Mouse (Mus musculus) MEL (cell line): ENCODE results near the gene Cadps. TPM values are rescaled to one million over a fixed set of nuclear protein-coding genes. Genes with fewer than 3 reads are reported as not detected.

Experiments used
- DNase-seq: peaks from one replicate; pipeline ENCODE4 v3.0.0; 2011; ENCODE audit warnings: low read depth, low spot score
- H3K27ac ChIP-seq: 2 replicates; pipeline ENCODE4 v1.5.1; 2012; ENCODE audit warnings: low read depth, mild to moderate bottlenecking, control low read depth, low read length, moderate library complexity; ENCODE audit not compliant: control insufficient read depth
- H3K27me3 ChIP-seq, 2 experiments: fragments of 150-350 bp in 1 of 2; sonication (generic) in 1 of 2; 2 replicates each; pipeline ENCODE4 v1.6.1; 2012; ENCODE audit warnings: low read length in 2 of 2, mild to moderate bottlenecking in 2 of 2, improper control_type of control experiment in 1 of 2, moderate library complexity in 1 of 2; ENCODE audit not compliant: insufficient read depth in 2 of 2, control insufficient read depth in 1 of 2
- H3K36me3 ChIP-seq, 2 experiments: 2 replicates each; pipeline ENCODE4 v1.6.1; 2012 to 2014; ENCODE audit warnings: low read length in 2 of 2, improper control_type of control experiment in 1 of 2, inconsistent platforms in 1 of 2, mild to moderate bottlenecking in 1 of 2; ENCODE audit not compliant: insufficient read depth in 2 of 2, control insufficient read depth in 1 of 2
- H3K4me1 ChIP-seq, 2 experiments: fragments of 150-350 bp in 1 of 2; sonication (generic) in 1 of 2; 2 replicates each; pipeline ENCODE4 v1.6.1; 2012; ENCODE audit warnings: low read length in 2 of 2, improper control_type of control experiment in 1 of 2, mild to moderate bottlenecking in 1 of 2; ENCODE audit not compliant: insufficient read depth in 2 of 2, control insufficient read depth in 1 of 2
- H3K4me3 ChIP-seq, 2 experiments: fragments of 150-350 bp in 1 of 2; sonication (generic) in 1 of 2; 2 replicates each; pipeline ENCODE4 v1.5.1; 2012; ENCODE audit warnings: low read depth in 2 of 2, low read length in 2 of 2, mild to moderate bottlenecking in 2 of 2, moderate library complexity in 2 of 2, control low read depth in 1 of 2, improper control_type of control experiment in 1 of 2; ENCODE audit not compliant: control insufficient read depth in 1 of 2, insufficient read depth in 1 of 2
- H3K79me2 ChIP-seq: 2 replicates; pipeline ENCODE4 v1.6.1; 2012; ENCODE audit warnings: mild to moderate bottlenecking, low read length, moderate library complexity; ENCODE audit not compliant: control insufficient read depth, poor library complexity, insufficient read depth
- H3K9ac ChIP-seq: 2 replicates; pipeline ENCODE4 v1.6.1; 2012; ENCODE audit warnings: low read depth, mild to moderate bottlenecking, control low read depth, low read length, moderate library complexity; ENCODE audit not compliant: control insufficient read depth, poor library complexity, severe bottlenecking
- H3K9me3 ChIP-seq: fragments of 150-350 bp; sonication (generic); replicated peaks from 2 replicates; pipeline ENCODE4 v1.6.1; 2012; ENCODE audit warnings: mild to moderate bottlenecking, low read length, improper control_type of control experiment, moderate library complexity; ENCODE audit not compliant: insufficient read depth
- BHLHE40 ChIP-seq: IDR thresholded peaks from 2 replicates; pipeline ENCODE4 v1.6.1; 2012; ENCODE audit warnings: low read depth, mild to moderate bottlenecking, inconsistent platforms, low read length, improper control_type of control experiment, borderline replicate concordance
- CTCF ChIP-seq, 3 experiments: IDR thresholded peaks in 2 of 3; conservative IDR thresholded peaks in 1 of 3; 2 replicates each; pipeline ENCODE4 v1.5.1; 2011 to 2012; ENCODE audit warnings: low read length in 3 of 3, low read depth in 2 of 3, mild to moderate bottlenecking in 2 of 3, improper control_type of control experiment in 1 of 3, inconsistent platforms in 1 of 3, mixed read lengths in 1 of 3, moderate library complexity in 1 of 3; ENCODE audit not compliant: control insufficient read depth in 1 of 3, insufficient read depth in 1 of 3, poor library complexity in 1 of 3, severe bottlenecking in 1 of 3
- EP300 ChIP-seq, 2 experiments: IDR thresholded peaks; 2 replicates each; pipeline ENCODE4 v1.6.1; 2011; ENCODE audit warnings: improper control_type of control experiment in 2 of 2, low read length in 2 of 2, low read depth in 1 of 2, mild to moderate bottlenecking in 1 of 2
- ETS1 ChIP-seq: IDR thresholded peaks from 2 replicates; pipeline ENCODE4 v1.6.1; 2012; ENCODE audit warnings: low read depth, mild to moderate bottlenecking, inconsistent platforms, low read length, improper control_type of control experiment, moderate library complexity
- GABPA ChIP-seq: IDR thresholded peaks from 2 replicates; pipeline ENCODE4 v1.6.1; 2012; ENCODE audit warnings: low read depth, mild to moderate bottlenecking, inconsistent platforms, low read length, improper control_type of control experiment, moderate library complexity
- GATA1 ChIP-seq: IDR thresholded peaks from 2 replicates; pipeline ENCODE4 v1.6.1; 2011; ENCODE audit warnings: low read depth, low read length, improper control_type of control experiment
- HCFC1 ChIP-seq: IDR thresholded peaks from 2 replicates; pipeline ENCODE4 v1.6.1; 2012; ENCODE audit warnings: low read depth, mild to moderate bottlenecking, inconsistent platforms, low read length, improper control_type of control experiment, moderate library complexity
- JUND ChIP-seq: IDR thresholded peaks from 2 replicates; pipeline ENCODE4 v1.6.1; 2011; ENCODE audit warnings: low read depth, mild to moderate bottlenecking, improper control_type of control experiment, low read length
- KAT2A ChIP-seq: conservative IDR thresholded peaks from 2 replicates; pipeline ENCODE4 v1.6.1; 2012; ENCODE audit warnings: low read depth, low read length, improper control_type of control experiment, inconsistent platforms
- MAFK ChIP-seq: IDR thresholded peaks from 2 replicates; pipeline ENCODE4 v1.6.1; 2011; ENCODE audit warnings: low read depth, mild to moderate bottlenecking, low read length, improper control_type of control experiment, borderline replicate concordance
- MAX ChIP-seq: IDR thresholded peaks from 2 replicates; pipeline ENCODE4 v1.6.1; 2011; ENCODE audit warnings: low read length, improper control_type of control experiment
- MYB ChIP-seq: IDR thresholded peaks from 2 replicates; pipeline ENCODE4 v1.6.1; 2011; ENCODE audit warnings: mild to moderate bottlenecking, low read depth, low read length, improper control_type of control experiment
- MYC ChIP-seq: IDR thresholded peaks from 2 replicates; pipeline ENCODE4 v1.6.1; 2011; ENCODE audit warnings: low read depth, mild to moderate bottlenecking, low read length, improper control_type of control experiment, moderate library complexity
- NELFE ChIP-seq: IDR thresholded peaks from 2 replicates; pipeline ENCODE4 v1.6.1; 2011; ENCODE audit warnings: low read depth, low read length, improper control_type of control experiment
- NRF1 ChIP-seq: IDR thresholded peaks from 2 replicates; pipeline ENCODE4 v1.6.1; 2014; ENCODE audit warnings: low read depth, mild to moderate bottlenecking, inconsistent platforms, low read length, improper control_type of control experiment, moderate library complexity; ENCODE audit not compliant: poor library complexity, insufficient read depth, severe bottlenecking
- POLR2AphosphoS2 ChIP-seq: IDR thresholded peaks from 2 replicates; pipeline ENCODE4 v1.6.1; 2011; ENCODE audit warnings: low read length, improper control_type of control experiment
- TAL1 ChIP-seq: IDR thresholded peaks from 2 replicates; pipeline ENCODE4 v1.6.1; 2012; ENCODE audit warnings: mild to moderate bottlenecking, inconsistent platforms, low read length, moderate library complexity, mixed read lengths
- TCF12 ChIP-seq: IDR thresholded peaks from 2 replicates; pipeline ENCODE4 v1.6.1; 2014; ENCODE audit warnings: low read depth, mild to moderate bottlenecking, inconsistent platforms, low read length, improper control_type of control experiment, moderate library complexity
- UBTF ChIP-seq: IDR thresholded peaks from 2 replicates; pipeline ENCODE4 v1.6.1; 2012; ENCODE audit warnings: low read depth, mild to moderate bottlenecking, inconsistent platforms, low read length, improper control_type of control experiment, moderate library complexity, borderline replicate concordance; ENCODE audit not compliant: insufficient read depth
- USF1 ChIP-seq: IDR thresholded peaks from 2 replicates; pipeline ENCODE4 v1.6.1; 2014; ENCODE audit warnings: low read depth, mild to moderate bottlenecking, inconsistent platforms, low read length, improper control_type of control experiment, moderate library complexity
- ZNF384 ChIP-seq: IDR thresholded peaks from 2 replicates; pipeline ENCODE4 v1.6.1; 2012; ENCODE audit warnings: low read depth, mild to moderate bottlenecking, inconsistent platforms, low read length, improper control_type of control experiment
- polyA plus RNA-seq, 2 experiments: library from polyadenylated mRNA; stranded (reverse) in 1 of 2; unstranded in 1 of 2; fragments of >175 nt in 1 of 2; fragments of >200 nt in 1 of 2; gene quantifications; 2 replicates each; pipeline versions ENCODE4 v1.2.1 to v1.2.4; 2012; ENCODE audit warnings: low replicate concordance in 2 of 2, low read depth in 1 of 2; ENCODE audit not compliant: insufficient read length in 2 of 2, insufficient read depth in 1 of 2, missing spikeins in 1 of 2
- total RNA-seq: library from RNA; depleted of rRNA; stranded (reverse); fragments of 300-350 nt; gene quantifications from 2 replicates; pipeline ENCODE4 v1.2.3, GENCODE M21; 2012

Cadps gene
- total and polyA plus RNA-seq, 3 experiments = not detected

- TF ChIP-seq POLR2AphosphoS2 = no peak
- TF ChIP-seq MYC = no peak
- no peak for TF ChIP-seq GATA1
- no peak for TF ChIP-seq MAFK
- TF ChIP-seq MYB = no peak
- no peak for TF ChIP-seq BHLHE40
- no peak for TF ChIP-seq USF1
- no peak for TF ChIP-seq ZNF384
- no peak for TF ChIP-seq CTCF (IDR thresholded peaks at IDR 0.05 in 2 of 3, conservative IDR thresholded peaks at IDR 0.05 in 1 of 3; ENCODE audit: control insufficient read depth in 1 of 3, insufficient read depth in 1 of 3, low read depth in 2 of 3, low read length in 3 of 3, poor library complexity in 1 of 3, severe bottlenecking in 1 of 3)
- TF ChIP-seq JUND = no peak
- no peak for TF ChIP-seq EP300 (IDR thresholded peaks at IDR 0.05; ENCODE audit: low read depth in 1 of 2, low read length in 2 of 2)
- TF ChIP-seq ETS1 = no peak
- no peak for TF ChIP-seq UBTF
- TF ChIP-seq NELFE = no peak
- TF ChIP-seq GABPA = no peak
- TF ChIP-seq KAT2A = no peak
- no peak for TF ChIP-seq HCFC1
- TF ChIP-seq MAX = no peak
- no peak for DNase-seq
- no peaks in the 10 kb centered on the region for H3K9me3 ChIP-seq
- H3K4me1 ChIP-seq = no peaks in the 10 kb centered on the region
- H3K79me2 ChIP-seq = no peaks in the 10 kb centered on the region
- no peak overlapping the region for H3K9ac ChIP-seq
- no peak overlapping the region for H3K4me3 ChIP-seq
- no peaks in the 10 kb centered on the region for H3K27me3 ChIP-seq
- no peaks in the 10 kb centered on the region for H3K36me3 ChIP-seq
- no peak overlapping the region for H3K27ac ChIP-seq
Observed at GRCm38 (mm10) chr14:12341075-12341788, 481.6 kb downstream of the Cadps start.

DNA sequence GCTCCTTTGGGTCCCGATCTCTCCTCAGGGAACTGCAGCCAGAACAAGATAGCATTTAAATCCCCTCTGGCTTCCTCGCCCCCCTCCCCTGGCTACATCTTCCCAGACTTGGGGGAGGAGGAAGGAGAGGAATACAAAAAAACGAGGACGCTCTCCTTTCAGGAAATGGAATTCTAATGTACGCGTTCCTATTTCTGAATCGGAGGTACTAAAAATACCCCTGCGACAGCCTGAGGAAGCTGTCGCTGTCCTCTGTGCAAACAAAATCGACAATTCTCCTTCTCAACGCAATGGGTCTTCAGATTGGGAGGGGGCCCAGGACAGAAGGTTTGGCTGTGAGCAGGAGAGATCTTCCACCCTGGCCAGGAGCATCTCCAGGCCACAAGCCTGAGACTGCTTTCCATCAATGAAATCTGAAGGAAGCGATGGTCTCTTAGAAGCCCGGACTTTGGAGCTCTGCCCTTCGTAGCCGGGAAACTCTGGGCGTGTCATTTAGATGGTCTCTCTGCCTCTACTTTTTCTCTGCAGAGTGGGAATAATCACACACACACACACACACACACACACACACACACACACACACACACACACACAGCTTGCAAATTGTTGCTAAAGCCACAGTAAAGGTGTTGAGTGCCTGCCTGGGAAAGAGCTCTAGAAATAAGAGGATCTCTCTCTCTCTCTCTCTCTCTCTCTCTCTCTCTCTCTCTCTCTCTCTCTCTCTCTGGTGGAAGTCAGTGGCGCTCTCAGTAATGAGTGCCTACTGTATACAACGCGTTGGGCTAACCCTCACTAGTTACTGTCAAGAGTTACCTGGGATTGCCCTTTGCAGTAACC lies 482.4 kb downstream of the Cadps start:
- H3K36me3 ChIP-seq = no peaks in the 10 kb centered on the region
- TF ChIP-seq NRF1 = no peak
- TF ChIP-seq TAL1 = no peak
- TF ChIP-seq MYB = no peak
- no peak for TF ChIP-seq HCFC1
- TF ChIP-seq BHLHE40 = no peak
- TF ChIP-seq TCF12 = no peak
- TF ChIP-seq UBTF = no peak
- TF ChIP-seq, all 39 proteins: peak for 0
- Histone ChIP-seq H3K79me2 (no peaks in the 10 kb centered on the region), H3K4me3 (no peak overlapping the region), H3K9me3 (no peaks in the 10 kb centered on the region), H3K9ac (no peak overlapping the region), H3K27me3 (no peaks in the 10 kb centered on the region), H3K27ac (no peak overlapping the region), H3K4me1 (no peaks in the 10 kb centered on the region)
- no peak for DNase-seq
